Mouse (Mus musculus) urinary bladder, adult 2 months (tissue): ENCODE measurements around the gene Taf4. TPM values are rescaled to one million over a fixed set of nuclear protein-coding genes. Genes with fewer than 3 reads are reported as not detected.

Experiments used
- polyA plus RNA-seq: library from polyadenylated mRNA; depleted of rRNA; stranded (reverse); fragments of >200 nt; gene quantifications from 2 replicates; pipeline ENCODE4 v1.2.3, GENCODE M21; 2012; rRNA removed

Taf4 gene
- polyA plus RNA-seq, 1 experiment = 11.1 TPM

Other genes with a start within 250 kb of the Taf4 start
- 48.7 and 51.4 TPM in 2 replicates for gene Lsm14b, start 48.3 kb upstream of the Taf4 start, polyA plus RNA-seq
- 198 and 224 TPM in 2 replicates for gene Psma7, start 65.8 kb upstream of the Taf4 start, polyA plus RNA-seq
- 5.2 and 6.0 TPM in 2 replicates for gene Ss18l1, start 65.9 kb upstream of the Taf4 start, polyA plus RNA-seq
- 25.0 and 33.0 TPM in 2 replicates for gene Mtg2, start 93.9 kb upstream of the Taf4 start, polyA plus RNA-seq
- 2.9 and 3.2 TPM in 2 replicates for gene Hrh3, start 127.8 kb upstream of the Taf4 start, polyA plus RNA-seq
- 87.1 and 92.1 TPM in 2 replicates for gene Osbpl2, start 142.7 kb upstream of the Taf4 start, polyA plus RNA-seq
- 84.3 and 84.4 TPM in 2 replicates for gene Adrm1, start 194.8 kb upstream of the Taf4 start, polyA plus RNA-seq
- 144 and 160 TPM in 2 replicates for gene Lama5, start 249.2 kb upstream of the Taf4 start, polyA plus RNA-seq